Mouse (Mus musculus) heart, adult 2 months (tissue): ENCODE results near the gene Fam240a. TPM values are rescaled to one million over a fixed set of nuclear protein-coding genes. Genes with fewer than 3 reads are reported as not detected.
A peak's percentile ranks its signal among the peaks of the same experiment; 100 is the strongest.

Experiments used
- DNase-seq, 2 experiments: peaks; one replicate each; pipeline ENCODE4 v3.0.0; 2021
- H3K27ac ChIP-seq: fragments of 200-600 bp; 2 replicates; pipeline ENCODE4 v1.8.1; 2022
- H3K27me3 ChIP-seq: fragments of 200-500 bp; 2 replicates; pipeline ENCODE4 v1.6.1; 2012; ENCODE audit warnings: mild to moderate bottlenecking, low read length, inconsistent platforms, mixed read lengths; ENCODE audit not compliant: control insufficient read depth, insufficient read depth
- H3K36me3 ChIP-seq: fragments of 200-500 bp; 2 replicates; pipeline ENCODE4 v1.6.1; 2012; ENCODE audit warnings: low read length, inconsistent platforms; ENCODE audit not compliant: control insufficient read depth, insufficient read depth
- H3K4me1 ChIP-seq: fragments of 200-500 bp; 2 replicates; pipeline ENCODE4 v1.6.1; 2011; ENCODE audit warnings: low read length; ENCODE audit not compliant: control insufficient read depth, insufficient read depth
- H3K4me3 ChIP-seq: fragments of 200-600 bp; 2 replicates; pipeline ENCODE4 v1.8.1; 2022
- H3K79me2 ChIP-seq: fragments of 200-500 bp; replicated peaks from 2 replicates; pipeline ENCODE4 v1.6.1; 2012; ENCODE audit warnings: mild to moderate bottlenecking, inconsistent platforms, low read length, moderate library complexity, mixed read lengths; ENCODE audit not compliant: control insufficient read depth, insufficient read depth
- H3K9ac ChIP-seq: fragments of 200-500 bp; 2 replicates; pipeline ENCODE4 v1.6.1; 2012; ENCODE audit warnings: low read depth, mild to moderate bottlenecking, control low read depth, inconsistent platforms, low read length, mixed read lengths
- CTCF ChIP-seq: fragments of 200-600 bp; IDR thresholded peaks from 2 replicates; pipeline ENCODE4 v1.8.1; 2022; ENCODE audit warnings: antibody characterized with exemption, mild to moderate bottlenecking, moderate library complexity
- EP300 ChIP-seq: fragments of 200-500 bp; IDR thresholded peaks from 2 replicates; pipeline ENCODE4 v1.6.1; 2011; ENCODE audit warnings: low read depth, low read length, control low read depth; ENCODE audit not compliant: insufficient read depth
- POLR2A ChIP-seq: fragments of 200-500 bp; IDR thresholded peaks from 2 replicates; pipeline ENCODE4 v1.6.1; 2011; ENCODE audit warnings: mild to moderate bottlenecking, low read depth, low read length, control low read depth; ENCODE audit not compliant: insufficient read depth
- WGBS: fragments of 180-500 bp; shearing (Covaris S2); methylation state at CpG from one replicate; pipeline ENCODE4 v1.1.7; 2018; 5-methylcytosine and 5-hydroxymethylcytosine counted together
- intact Hi-C: fragments of 180-260 bp; cut with DNase I; formaldehyde crosslinking; loops from one replicate; pipeline ENCODE4 v1.15.1; 2025
- polyA plus RNA-seq: library from polyadenylated mRNA; depleted of rRNA; stranded (reverse); fragments of >200 nt; gene quantifications from 2 replicates; pipeline ENCODE4 v1.2.3, GENCODE M21; 2012
- total RNA-seq, 2 experiments: library from RNA; stranded (reverse); gene quantifications; 2 replicates each; pipeline ENCODE4 v1.2.3; 2021

The Fam240a gene
- total and polyA plus RNA-seq, 3 experiments: not detected

- H3K79me2 ChIP-seq: no peaks in the 10 kb centered on the region
- H3K36me3 ChIP-seq: no peaks in the 10 kb centered on the region
- no peaks in the 10 kb centered on the region for H3K27me3 ChIP-seq
- peak overlapping the region; percentile 93 for H3K27ac ChIP-seq
- no peak for TF ChIP-seq POLR2A
- TF ChIP-seq EP300: no peak
- no peak for TF ChIP-seq CTCF
- intact Hi-C loops: no loop called here
- WGBS: 39% methylated on average over 5 of the region's 5 CpGs
- peak overlapping the region; percentile 61 for H3K4me3 ChIP-seq
- H3K9ac ChIP-seq: peak overlapping the region; percentile 19
- no peak for DNase-seq
- peaks cover 1% of the 10 kb centered on the region for H3K4me1 ChIP-seq
These were observed 36.4 kb upstream of the Fam240a start for GRCm38 (mm10) chr9:110952931-110953549.

GRCm38 (mm10) chr9:110952398-110952797 is 35.7 kb upstream of the Fam240a start:
- Histone ChIP-seq H3K9ac (no peak overlapping the region), H3K4me1 (peaks cover 1% of the 10 kb centered on the region), H3K36me3 (no peaks in the 10 kb centered on the region), H3K4me3 (no peak overlapping the region), H3K27ac (peak overlapping the region; percentile 93), H3K79me2 (no peaks in the 10 kb centered on the region), H3K27me3 (no peaks in the 10 kb centered on the region)
- intact Hi-C loops: no loop called here
- peak in 1 of 2 experiments; percentile 51 for DNase-seq
- TF ChIP-seq CTCF: no peak
- TF ChIP-seq EP300: 0 out of 2 replicates have a peak, but pooled peaks have one; percentile 21
- peak; percentile 70 for TF ChIP-seq POLR2A
- WGBS: 41% methylated on average over 6 of the region's 6 CpGs

DNA sequence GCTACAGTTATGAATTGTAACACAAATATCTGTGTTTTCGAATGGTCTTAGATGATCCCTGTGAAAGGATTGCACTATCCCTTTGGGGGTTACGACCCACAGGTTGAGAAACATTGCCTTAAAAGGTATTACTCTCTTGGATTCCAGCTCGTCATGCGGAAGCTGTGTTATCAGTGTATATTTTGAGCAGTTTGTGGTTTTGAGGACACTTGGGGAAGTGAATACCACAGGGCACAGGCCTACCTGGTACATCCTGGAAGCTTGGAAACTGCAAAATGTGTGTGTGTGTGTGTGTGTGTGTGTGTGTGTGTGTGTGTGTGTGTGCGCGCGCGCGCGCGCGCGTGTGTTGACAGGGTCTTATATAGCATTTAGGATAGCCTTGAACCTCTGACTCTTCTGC is 35.2 kb upstream of the Fam240a start:
- 92% methylated on average over 13 of the region's 13 CpGs for WGBS
- H3K79me2 ChIP-seq: no peaks in the 10 kb centered on the region
- intact Hi-C loops: no loop called here
- no peak for DNase-seq
- no peak overlapping the region for H3K4me3 ChIP-seq
- peak overlapping the region; percentile 93 for H3K27ac ChIP-seq
- H3K36me3 ChIP-seq: no peaks in the 10 kb centered on the region
- H3K9ac ChIP-seq: no peak overlapping the region
- no peak for TF ChIP-seq EP300
- TF ChIP-seq CTCF: no peak
- TF ChIP-seq POLR2A: no peak
- peaks cover 1% of the 10 kb centered on the region for H3K4me1 ChIP-seq
- no peaks in the 10 kb centered on the region for H3K27me3 ChIP-seq

DNA sequence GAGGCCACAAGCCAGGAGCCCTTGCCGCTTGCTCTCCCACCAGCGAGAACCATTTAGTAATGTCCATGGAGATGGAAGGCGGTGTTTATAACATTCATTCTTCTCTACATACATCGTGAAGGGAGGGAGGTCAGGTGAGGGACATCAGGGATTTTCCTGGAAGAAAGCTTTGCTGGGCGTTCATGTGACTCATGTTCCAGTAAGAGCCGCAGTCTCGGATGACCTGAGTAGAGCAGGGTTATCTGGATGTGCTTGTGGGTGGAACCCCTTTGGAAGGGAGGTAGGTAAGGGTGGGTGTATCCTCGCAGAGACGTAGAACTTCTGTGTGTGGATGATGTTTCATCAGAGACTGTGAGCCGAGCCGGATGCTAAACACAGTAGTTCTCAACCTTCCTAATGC is 34.7 kb upstream of the Fam240a start, which contains the start of gene Lrrc2:
Gene Lrrc2, plus strand, starts transcription at position 149 of the 400 bp plus-strand sequence.
- Histone ChIP-seq H3K4me3 (no peak within 1 kb of the TSS), H3K36me3 (no peaks in the 10 kb centered on the region), H3K4me1 (peaks cover 1% of the 10 kb centered on the region), H3K79me2 (no peaks in the 10 kb centered on the region), H3K27ac (peak within 1 kb of the TSS; percentile 93), H3K9ac (no peak within 1 kb of the TSS), H3K27me3 (no peaks in the 10 kb centered on the region)
- intact Hi-C loops: no loop called here
- DNase-seq: no peak
- no peak for TF ChIP-seq CTCF
- 0 out of 2 replicates have a peak, but pooled peaks have one; percentile 38 for TF ChIP-seq EP300
- 65% methylated on average over 11 of the region's 11 CpGs for WGBS

DNA sequence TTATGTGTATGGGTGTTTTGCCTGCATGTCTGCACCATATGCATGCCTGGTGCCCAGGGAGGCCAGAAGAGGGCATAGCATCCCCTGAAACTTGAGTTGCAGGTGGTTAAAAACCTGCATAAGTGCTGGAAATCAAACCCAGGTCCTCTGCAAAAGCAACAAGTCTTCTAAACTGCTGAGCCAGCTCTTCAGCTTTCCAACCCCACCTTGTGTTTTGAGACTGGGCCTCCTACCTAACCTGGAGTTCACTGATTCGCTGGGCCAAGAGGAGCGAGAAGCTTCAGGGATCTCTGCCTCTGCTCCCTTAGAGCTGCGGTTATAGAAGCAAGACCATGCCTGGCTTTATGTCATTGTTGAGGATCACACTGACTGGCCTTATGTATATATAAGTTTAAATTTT is 33.4 kb upstream of the Fam240a start:
- H3K4me1 ChIP-seq: peaks cover 1% of the 10 kb centered on the region
- WGBS: 96% methylated on average over 3 of the region's 3 CpGs
- no peak overlapping the region for H3K27ac ChIP-seq
- no peaks in the 10 kb centered on the region for H3K79me2 ChIP-seq
- H3K4me3 ChIP-seq: no peak overlapping the region
- DNase-seq: no peak
- no peak overlapping the region for H3K9ac ChIP-seq
- intact Hi-C loops: no loop called here
- no peaks in the 10 kb centered on the region for H3K27me3 ChIP-seq
- no peak for TF ChIP-seq EP300
- TF ChIP-seq POLR2A: no peak
- TF ChIP-seq CTCF: no peak
- H3K36me3 ChIP-seq: no peaks in the 10 kb centered on the region

DNA sequence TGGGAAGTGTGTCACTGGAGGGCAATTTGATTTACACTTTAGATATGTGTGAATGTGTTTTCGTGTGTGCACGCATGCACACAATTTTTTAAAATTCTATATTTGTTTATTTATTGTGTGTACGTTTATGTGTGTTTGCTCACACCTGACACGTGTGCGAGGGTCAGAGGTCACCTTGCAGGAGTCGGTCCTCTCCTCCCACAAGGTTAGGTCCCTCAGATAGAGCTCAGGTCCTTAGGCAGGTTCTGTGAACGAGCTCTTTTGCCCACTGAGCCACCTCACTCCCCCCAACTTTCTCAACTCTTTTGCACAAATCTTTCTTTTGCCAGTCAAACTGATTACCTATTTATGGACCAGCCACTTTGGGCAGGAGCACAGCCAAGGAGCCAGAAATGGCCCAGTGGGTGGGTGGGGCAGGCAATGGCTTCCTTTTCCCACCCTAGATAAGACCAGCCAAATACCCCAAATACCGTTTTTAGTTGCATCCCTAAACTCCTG is 32.2 kb upstream of the Fam240a start:
- no peaks in the 10 kb centered on the region for H3K27me3 ChIP-seq
- H3K79me2 ChIP-seq: no peaks in the 10 kb centered on the region
- WGBS: 51% methylated on average over 8 of the region's 8 CpGs
- no peaks in the 10 kb centered on the region for H3K36me3 ChIP-seq
- intact Hi-C loops: no loop called here
- TF ChIP-seq CTCF: no peak
- peaks cover 1% of the 10 kb centered on the region for H3K4me1 ChIP-seq
- no peak for DNase-seq
- no peak overlapping the region for H3K9ac ChIP-seq
- H3K4me3 ChIP-seq: no peak overlapping the region
- H3K27ac ChIP-seq: peak overlapping the region; percentile 40; the same call in 1 of the 2 replicates
